Mouse (Mus musculus): ENCODE measurements around the gene Pld5. TPM values are rescaled to one million over a fixed set of nuclear protein-coding genes. Genes with fewer than 3 reads are reported as not detected.

Gene Pld5
- 1 to 10 TPM; 1.3 to 2.1 TPM for total RNA-seq (2021)
- long read RNA-seq, partial matches to known transcripts = 0 of 1 reads
- long read RNA-seq, other reads (novel, unspliced or antisense) = 1 of 1 reads

DNA sequence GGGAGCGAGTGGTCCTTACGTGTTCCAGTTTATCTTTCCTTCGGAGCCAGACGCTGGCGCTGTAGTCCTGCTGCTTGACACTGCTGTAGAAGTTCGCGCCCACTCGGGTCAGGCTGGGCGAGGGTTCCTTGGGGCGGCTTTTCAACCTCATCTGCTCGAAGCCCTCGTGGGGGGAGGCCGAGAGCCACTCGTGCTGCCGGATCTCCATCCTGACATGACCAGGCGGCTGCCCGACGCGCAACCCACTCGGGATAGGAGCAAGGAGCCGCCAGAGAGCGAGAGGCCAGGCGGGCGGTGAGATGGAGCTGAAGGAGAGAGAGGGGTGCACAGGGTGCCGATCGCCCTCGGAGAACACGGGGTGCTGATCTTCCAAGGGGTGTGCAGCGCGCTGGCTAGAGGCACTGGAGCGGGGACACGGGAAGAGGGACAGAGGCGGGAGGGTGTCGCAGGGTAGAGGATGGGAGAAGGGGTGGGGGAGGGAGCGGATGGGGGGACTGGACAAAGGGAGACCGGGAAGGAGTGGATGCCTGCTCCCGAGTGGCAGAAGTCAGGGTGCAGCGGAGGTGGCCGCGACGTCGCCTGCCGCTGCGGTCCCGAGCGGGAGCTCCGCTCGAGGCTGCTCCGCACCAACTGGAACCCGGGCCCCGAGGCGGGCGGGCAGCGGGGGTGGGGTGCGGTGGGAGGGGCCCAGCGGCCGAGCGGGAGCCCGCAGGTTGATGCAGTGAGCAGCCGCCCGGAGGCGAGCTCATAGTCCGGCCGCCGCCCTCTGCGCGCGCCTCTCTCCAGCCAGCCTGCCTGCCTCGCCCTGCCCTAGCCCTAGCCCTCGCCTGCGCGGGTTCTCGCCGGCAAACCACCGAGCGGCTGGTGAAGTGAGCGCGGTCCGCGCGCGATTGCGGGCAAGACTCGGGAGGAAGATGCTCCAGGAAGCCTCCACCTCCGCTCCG, at the start of gene Pld5:
Gene Pld5, minus strand, starts transcription at position 646 of the 944 bp plus-strand sequence.
- peak; percentile 27 to 46 for DNase-seq (ENCODE audit: low spot score in 2 of 2)

DNA sequence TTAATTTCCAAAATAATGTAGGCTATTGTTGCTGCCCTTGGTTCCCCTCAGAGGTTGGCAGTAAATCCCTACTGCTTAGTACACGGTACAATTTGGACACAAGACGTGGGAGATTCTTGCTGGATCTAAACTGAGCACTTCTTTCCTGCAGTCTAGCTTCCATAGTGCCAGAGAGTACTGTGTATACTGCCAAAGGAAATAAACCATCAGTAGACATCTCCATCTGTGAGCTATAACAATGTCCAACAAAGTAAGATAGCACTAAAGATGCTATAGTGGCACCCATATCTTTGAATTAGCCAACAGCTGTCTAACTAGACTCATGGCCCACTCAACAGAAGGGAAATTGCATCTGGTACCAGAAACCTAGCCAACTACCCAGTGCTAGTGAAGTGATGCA, 40.0 kb upstream of the Pld5 start:
- no peak for DNase-seq (ENCODE audit: low spot score in 2 of 2)

DNA sequence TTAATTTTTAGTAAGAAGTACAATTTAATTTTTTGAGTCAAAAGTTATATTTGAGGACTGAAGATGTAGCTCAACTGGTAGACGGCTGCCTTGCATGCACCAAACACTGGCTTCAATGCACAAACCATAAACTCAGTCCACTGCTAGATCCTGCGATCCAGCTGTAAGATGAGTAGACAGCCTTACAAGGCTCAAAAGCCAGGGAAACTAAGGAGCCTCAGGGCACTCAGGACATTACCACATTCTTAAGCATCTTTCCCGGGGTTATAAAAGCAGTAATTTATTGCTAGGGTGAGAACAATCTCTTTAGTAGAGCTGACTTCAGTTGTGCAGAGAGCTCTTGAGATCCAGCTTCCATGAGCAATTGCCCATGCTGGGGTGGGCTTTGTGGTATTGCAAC, 35.1 kb upstream of the Pld5 start:
- DNase-seq (ENCODE audit: low spot score in 2 of 2) = no peak

DNA sequence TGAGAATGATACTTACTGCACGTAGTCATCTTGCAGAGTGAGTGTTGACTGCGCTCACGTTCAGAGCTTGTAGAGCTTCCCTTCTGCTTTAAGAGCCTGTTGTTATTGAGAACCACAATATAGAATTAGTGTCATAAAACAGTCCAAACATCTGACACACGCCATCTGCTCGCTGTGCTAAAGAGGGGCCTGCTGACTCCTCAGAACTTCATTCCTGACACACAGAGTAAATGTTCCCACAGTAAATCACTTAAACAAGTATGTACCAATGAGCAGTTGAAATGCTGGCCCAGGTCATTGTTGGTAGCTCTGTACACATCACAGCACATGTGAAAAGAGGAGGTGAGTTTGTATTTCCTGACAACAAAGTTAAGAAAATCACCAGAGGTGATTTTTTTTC, 14.3 kb upstream of the Pld5 start:
- DNase-seq (ENCODE audit: low spot score in 2 of 2) = no peak

DNA sequence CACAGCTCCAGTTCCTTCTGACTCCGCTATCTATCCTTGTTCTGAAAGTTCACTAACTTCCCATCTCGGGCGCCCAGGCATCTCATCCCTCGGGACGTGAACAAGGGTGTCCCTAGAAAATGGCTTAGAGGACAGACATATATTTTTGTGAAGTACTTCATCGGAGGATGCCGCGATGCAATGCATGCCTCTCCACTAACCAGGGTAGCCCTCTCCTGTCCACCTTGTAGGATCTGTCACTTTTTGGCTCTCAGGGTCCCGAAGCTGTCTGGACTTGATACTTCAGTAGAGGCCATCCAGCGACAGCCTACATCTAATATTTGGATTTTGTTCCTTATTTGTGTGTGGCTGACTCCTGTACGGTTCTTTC, 484 bp upstream of the Pld5 start:
- DNase-seq (ENCODE audit: low spot score in 2 of 2) = no peak

DNA sequence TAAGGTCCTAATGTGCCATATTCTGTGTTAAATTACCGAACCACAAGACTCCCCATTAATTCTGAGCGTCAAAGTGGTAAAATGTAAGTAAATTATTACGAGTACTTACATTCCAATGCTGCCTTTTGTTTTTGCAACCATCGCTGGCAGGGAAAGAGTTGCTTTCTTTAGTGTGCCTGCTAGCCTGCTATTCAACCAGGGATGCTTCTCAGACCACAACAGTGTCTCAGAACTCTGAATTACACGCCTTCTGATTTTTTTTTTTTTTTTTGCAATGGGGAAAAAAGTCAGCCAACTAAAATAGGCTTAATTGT, 26.4 kb downstream of the Pld5 start:
- no peak for DNase-seq (ENCODE audit: low spot score in 2 of 2)

DNA sequence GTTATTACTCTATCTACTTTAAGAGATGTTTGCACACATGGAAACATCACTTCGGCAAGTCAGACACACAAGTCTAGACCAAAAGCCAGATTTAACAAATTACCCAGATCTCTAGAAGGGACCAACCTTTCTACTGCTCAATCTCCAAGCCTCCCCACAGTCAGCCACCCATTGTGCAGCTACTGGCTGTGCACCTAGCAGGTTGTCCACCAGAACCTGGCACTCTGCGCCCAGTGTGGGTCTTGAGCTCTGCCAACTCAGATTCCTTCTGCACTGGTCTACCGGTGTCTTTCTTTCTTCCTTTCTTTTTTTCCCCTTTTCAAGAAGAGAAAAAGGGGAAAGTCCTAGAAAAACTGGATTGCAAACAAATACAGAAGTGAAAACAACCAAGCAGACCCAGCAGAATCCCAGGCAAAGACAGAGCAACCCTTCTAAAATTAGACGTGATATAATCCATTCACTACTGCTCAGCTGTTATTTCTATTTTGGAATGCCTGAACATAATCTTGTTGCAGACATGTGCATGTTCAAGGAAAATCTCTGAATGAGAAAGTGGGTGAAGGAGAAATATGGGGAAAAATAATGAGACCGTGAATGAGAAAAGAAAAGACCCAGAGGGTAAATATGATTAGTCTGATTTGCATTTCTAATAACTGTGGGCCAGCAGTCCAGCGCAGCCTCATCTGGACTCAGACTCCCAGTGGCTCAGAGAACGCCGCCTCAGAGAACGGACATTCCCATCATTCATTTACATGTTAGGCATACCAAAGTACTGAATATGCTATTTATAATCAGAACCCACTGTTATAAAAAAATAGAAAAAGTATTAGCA, 27.0 kb downstream of the Pld5 start:
- no peak for DNase-seq (ENCODE audit: low spot score in 2 of 2)

DNA sequence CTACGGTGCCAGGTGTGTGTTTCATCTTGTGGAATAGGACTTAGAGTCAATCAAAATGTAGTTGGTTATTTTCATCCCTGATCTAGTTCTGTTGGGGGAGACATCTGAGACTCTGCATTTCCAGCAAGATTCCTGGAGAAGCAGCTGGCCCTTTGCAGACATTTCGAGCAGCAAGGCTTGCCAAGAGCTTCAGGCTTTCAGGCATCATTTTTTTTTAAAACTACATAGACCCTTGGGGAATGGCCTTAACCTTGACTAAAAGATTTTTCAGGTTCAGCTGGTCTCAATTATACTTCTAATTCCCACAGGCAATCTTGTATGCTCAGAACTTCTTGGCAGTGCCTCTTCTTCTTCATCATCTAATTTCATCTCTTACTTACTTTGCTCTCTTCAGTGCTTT, 35.9 kb downstream of the Pld5 start:
- DNase-seq (ENCODE audit: low spot score in 2 of 2) = no peak

DNA sequence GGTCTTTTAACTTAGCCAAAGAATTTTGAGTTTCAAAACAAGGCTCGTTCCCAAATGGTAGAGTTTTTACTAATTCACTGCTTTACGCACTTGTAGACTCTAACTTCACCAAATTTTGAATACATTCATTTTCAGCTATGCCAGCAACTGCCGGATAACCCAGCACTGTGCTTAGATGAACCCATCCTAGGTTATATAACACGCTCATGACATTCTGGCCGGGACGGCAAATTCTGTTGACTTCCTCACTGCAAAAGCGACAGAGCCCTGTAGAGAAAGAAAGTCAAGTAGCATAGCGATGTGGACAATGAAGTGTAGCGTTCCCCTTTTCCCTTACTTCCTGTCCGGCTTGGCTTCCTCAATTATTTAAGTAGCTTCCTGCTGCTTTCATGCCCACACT, 51.3 kb downstream of the Pld5 start:
- DNase-seq (ENCODE audit: low spot score in 2 of 2) = no peak

DNA sequence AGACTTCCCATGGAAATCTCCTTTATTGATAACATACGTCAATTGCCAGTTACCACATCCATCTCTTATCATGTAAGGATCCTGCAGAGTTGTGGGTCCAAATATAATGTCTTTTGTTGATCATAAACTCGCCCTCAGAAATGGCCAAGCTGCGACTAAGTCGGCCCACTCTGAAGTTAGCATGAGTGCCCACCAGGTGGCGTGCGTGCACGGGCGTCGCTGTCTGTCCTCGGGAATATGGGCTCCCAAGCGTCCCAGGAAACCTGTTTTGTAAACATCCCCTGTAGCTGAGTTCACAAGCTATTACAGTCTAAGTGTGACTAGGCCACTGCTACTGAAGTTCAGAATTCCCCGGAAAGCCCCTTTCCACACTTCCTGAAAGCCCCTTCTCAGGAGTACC, 51.9 kb downstream of the Pld5 start:
- DNase-seq (ENCODE audit: low spot score in 2 of 2) = peak; percentile 78 to 82

DNA sequence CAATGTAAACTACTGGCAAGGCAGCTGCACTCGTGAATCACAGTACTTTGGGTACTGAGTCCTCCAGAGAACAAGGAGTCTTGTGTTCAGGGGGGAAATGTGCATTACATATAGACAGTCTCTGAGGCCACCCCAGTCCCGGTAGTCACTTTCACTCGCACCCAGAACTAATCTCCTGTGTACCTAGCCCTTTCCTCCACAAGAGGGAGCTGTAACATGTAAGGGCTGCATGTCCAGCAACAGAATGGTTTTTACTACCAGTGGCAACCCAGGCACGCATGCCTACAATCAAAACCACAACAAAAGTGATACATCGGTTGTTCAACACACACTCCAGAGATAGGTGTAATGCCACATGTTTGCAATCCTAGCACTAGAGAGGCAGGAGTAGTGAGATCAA, 56.9 kb downstream of the Pld5 start:
- DNase-seq (ENCODE audit: low spot score in 2 of 2) = no peak

DNA sequence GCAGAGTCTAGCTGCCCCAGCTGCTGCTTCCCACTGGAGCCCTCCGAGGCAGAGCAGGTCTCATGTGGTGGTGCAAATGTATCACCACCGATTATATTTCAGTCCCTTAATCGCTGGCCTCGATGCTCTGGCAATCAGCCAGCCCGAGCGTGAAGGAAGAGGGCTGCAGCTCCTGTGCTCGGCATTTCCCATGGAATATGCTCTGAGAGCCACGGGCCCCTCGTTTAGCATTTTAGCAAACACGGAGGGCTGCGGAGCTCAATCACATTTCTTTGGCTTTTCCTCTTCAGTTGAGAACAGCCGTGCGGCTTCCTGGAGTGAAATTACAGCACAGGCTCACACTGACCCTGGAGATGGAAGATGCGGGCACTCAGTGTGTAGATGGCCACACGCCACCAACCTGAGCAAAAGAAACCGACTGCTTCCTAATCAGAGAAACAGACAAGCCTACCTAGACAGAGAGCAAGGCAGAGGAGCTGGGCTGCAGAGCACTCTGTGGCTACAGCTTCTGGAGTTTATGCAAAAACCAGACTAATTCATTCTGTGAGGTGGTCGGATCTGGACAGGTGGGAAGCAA, 61.4 kb downstream of the Pld5 start:
- peak; percentile 18 to 33 for DNase-seq (ENCODE audit: low spot score in 2 of 2)

DNA sequence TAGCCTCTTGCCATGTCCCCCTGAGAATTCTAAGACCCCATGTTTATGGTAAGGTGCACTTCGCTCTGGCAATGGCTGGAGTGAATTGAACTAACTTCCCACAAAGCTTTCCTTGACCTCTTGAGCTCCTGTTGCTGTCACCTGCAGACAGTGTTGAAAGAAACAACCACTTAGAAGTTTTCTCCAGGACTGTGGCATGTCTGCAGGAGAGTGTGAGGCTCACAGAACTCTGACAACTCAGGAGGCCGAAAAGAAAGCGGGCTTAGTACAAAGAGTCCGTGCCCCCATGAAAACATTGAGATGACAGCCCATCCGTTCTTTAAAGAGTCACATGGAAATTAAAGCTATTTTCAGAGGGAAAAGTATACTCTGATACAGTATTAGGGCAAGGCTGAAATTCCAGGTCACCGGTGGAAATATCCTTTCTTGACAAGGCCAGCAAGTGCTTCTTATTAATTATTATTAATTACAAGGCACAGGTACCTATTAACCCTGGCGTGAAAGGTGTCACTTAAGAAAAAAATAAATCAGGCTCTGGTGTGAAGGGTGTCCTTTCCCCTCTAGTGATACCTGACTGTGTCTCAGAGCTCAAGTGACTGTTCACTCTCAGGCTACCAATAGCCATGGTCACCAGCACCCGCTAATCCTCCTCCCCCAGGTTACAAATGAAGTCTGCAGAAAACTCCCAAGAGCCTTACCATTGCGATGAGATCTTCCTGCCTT, 62.0 kb downstream of the Pld5 start:
- DNase-seq (ENCODE audit: low spot score in 2 of 2) = no peak

DNA sequence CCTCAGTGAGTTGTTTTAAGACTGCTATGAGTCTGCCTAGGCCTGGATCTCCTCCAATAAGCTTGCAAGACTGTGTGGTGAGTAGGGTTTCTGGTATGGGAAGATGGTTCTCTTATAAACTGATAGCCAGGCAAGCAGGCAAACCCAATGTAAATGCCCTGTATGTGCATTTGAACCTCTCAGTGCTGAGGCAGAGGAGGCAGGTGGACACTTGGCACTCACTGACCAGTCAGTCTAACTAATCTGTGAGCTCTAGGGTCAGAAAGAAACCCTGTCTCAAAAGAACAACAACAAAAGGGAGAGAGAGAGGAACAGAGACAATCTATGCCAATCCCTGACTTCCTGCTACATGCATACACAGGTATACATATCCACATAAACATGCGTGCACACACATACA, 64.3 kb downstream of the Pld5 start:
- DNase-seq (ENCODE audit: low spot score in 2 of 2) = no peak

DNA sequence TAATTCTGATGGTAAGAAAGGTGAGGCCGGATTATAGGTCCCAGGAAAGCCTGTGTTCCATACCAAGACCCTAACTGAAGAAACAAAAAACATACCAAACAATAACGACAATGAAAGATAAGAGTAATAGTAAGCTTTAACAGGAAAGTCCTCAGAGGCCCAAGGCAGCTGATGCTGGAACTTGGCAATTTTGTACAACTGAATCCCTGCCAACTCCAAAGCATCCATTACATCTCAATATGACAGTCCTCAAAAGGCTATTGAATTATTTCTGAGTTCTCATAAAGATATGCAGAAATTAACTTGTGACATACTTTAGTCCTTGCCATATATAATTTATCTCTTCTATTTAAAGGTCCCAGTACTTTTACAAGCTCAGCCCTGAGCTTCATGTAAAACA, 67.1 kb downstream of the Pld5 start:
- no peak for DNase-seq (ENCODE audit: low spot score in 2 of 2)

DNA sequence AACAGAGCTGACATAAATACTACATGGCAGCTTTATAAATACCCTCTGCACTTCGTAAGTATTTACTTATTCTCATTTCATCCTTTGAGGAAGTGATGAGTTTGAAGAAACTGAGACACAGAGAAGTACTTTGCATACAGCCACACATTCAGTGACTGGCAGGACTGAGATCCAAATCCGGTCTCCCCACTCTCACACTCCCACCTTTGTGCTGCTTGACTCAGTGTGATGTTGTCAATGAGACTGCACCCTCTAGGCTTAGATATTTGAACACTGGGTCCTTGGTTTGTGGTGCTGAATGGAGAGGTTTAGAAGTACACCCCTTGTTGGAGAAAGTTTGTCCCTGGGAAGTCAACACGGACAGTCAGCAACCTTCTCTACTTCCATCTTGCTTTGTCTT, 72.8 kb downstream of the Pld5 start:
- DNase-seq (ENCODE audit: low spot score in 2 of 2) = no peak

DNA sequence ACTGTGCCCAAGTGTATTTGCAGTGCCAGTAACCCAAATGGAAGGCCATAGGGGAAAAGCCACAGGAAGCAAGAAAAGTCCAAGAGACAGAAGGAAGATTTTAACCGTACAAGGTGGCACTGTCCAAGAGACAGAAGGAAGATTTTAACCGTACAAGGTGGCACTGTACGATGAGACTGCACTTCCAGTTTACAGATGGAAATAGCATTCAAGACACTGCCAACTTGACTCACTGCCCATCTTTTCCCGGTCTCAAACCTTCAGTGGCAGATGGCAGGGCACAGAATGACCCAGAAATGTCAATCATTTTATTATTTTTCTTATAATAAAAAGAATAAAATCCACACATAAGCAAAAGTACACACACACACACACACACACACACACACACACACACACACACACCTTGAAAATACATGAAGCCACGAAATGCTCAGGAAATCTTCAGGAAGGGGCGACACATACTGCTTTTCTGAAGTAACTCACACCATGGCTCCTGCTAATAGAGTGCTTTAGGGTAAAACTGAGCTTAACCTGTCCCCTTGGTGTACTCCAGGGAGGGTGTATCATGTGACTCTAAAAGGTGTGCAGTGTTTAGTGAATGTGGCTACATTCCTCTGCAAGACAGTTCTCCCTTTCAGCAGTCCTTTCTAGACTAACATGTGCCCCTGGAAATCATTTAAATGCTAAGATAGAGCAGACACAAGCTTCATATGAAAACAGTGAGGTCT, 77.9 kb downstream of the Pld5 start:
- DNase-seq (ENCODE audit: low spot score in 2 of 2) = peak; percentile 7 to 15

DNA sequence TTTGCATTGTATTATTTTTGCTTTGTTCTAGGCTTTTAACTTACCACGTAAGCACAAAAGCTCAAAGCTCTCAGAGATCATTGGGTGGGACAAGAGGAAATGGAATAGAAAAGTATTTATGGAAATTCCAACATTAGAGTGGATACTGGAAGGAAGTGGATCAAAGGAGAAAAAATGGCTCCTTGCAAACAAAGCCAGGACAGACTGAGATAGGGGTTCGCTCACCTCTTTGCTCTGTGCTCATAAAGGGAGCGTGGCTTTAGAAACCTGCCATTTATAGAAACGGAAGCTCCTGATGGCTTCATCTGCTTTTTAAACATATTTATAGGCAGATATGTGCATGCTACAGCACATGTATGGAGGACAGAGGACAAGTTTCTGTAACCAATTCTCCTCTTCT, 78.8 kb downstream of the Pld5 start:
- DNase-seq (ENCODE audit: low spot score in 2 of 2) = no peak

DNA sequence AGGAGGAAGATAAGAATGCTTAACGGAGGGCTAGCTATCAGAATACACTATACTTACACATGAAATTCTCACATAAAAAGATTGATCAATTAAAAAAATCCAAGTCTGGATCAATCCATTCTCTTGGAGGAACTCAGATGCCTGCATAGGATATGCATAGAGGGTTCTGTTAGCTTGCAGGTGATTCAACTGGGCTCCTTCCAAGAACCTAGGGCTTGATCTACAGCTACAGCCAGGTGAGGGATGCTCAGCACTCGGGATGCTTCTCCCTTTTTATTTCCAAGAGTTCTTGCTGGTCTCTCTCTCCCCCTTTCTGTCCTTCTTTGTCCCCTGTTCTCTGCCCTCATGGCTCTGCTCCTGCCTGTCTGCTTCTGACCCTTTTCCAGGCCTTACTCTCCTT, 80.4 kb downstream of the Pld5 start:
- no peak for DNase-seq (ENCODE audit: low spot score in 2 of 2)

DNA sequence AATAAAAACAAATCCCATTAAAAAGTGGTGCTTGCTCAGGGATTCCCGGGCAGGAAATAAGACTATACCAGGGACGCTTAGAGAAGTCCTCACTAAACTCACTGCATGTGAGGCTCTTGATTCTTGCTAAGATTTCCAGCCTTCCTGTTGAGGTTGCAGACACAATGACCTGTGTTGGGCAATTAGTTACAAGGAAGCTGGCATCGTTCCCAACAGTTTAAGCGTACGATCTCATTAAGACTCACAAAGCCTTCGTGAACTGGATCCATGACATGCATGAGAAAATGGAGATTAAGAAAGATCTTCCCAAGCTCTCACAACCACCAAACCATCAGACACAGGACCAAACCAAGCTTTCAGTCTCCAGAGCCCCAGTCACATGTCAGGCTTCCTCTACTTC, 91.1 kb downstream of the Pld5 start:
- no peak for DNase-seq (ENCODE audit: low spot score in 2 of 2)

DNA sequence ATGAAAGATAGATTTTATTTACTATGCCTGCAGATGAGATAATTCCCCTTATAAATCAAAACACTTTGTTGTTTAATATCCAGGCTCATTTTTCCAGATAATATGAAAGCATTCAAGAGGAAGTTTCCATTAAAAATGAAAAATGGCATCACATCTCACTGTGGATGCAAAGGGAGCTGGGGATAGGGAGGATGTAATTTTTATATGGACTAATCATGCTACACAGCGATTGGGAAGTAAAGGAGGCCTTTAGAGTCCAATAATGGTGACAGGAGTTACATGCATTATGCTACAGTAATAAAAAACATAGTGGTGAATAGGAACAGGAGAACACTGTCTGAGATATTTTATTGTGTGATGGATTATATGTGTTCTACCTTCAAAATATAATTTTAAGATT, 100.1 kb downstream of the Pld5 start:
- no peak for DNase-seq (ENCODE audit: low spot score in 2 of 2)
